Mouse (Mus musculus) thymus, adult 2 months (tissue): Measurements from ENCODE around the gene Lingo1. TPM values are rescaled to one million over a fixed set of nuclear protein-coding genes. Genes with fewer than 3 reads are reported as not detected.

Experiments
- DNase-seq: peaks from one replicate; pipeline ENCODE4 v3.0.0; 2021
- H3K27ac ChIP-seq: fragments of 200-500 bp; 2 replicates; pipeline ENCODE4 v1.5.1; 2012; ENCODE audit warnings: low read length, control low read depth; ENCODE audit not compliant: control insufficient read depth, insufficient read depth
- H3K27me3 ChIP-seq: fragments of 200-500 bp; 2 replicates; pipeline ENCODE4 v1.6.1; 2012; ENCODE audit warnings: mild to moderate bottlenecking, low read length, moderate library complexity, mixed read lengths; ENCODE audit not compliant: control insufficient read depth, insufficient read depth
- H3K36me3 ChIP-seq: fragments of 200-500 bp; 2 replicates; pipeline ENCODE4 v1.6.1; 2012; ENCODE audit warnings: mild to moderate bottlenecking, low read length, moderate library complexity; ENCODE audit not compliant: control insufficient read depth, insufficient read depth
- H3K4me1 ChIP-seq: fragments of 200-500 bp; replicated peaks from 2 replicates; pipeline ENCODE4 v1.6.1; 2012; ENCODE audit warnings: low read length; ENCODE audit not compliant: control insufficient read depth, insufficient read depth
- H3K4me3 ChIP-seq: fragments of 200-500 bp; 2 replicates; pipeline ENCODE4 v1.5.1; 2012; ENCODE audit warnings: mild to moderate bottlenecking, low read length, control low read depth, moderate library complexity; ENCODE audit not compliant: control insufficient read depth, insufficient read depth
- CTCF ChIP-seq: fragments of 200-500 bp; IDR thresholded peaks from 2 replicates; pipeline ENCODE4 v1.5.1; 2012; ENCODE audit warnings: mild to moderate bottlenecking, control low read depth, low read length, moderate library complexity, borderline replicate concordance; ENCODE audit not compliant: control insufficient read depth, poor library complexity, insufficient read depth; ENCODE audit errors: extremely low read depth
- POLR2A ChIP-seq: fragments of 200-500 bp; IDR thresholded peaks from 2 replicates; pipeline ENCODE4 v1.6.1; 2012; ENCODE audit warnings: mild to moderate bottlenecking, low read length, control low read depth, moderate library complexity; ENCODE audit not compliant: control insufficient read depth, poor library complexity, insufficient read depth; ENCODE audit errors: extremely low read depth
- WGBS: fragments of 180-500 bp; shearing (Covaris S2); methylation state at CpG from one replicate; pipeline ENCODE4 v1.1.7; 2018; 5-methylcytosine and 5-hydroxymethylcytosine counted together
- polyA plus RNA-seq: library from polyadenylated mRNA; depleted of rRNA; stranded (reverse); fragments of >200 nt; gene quantifications from 2 replicates; pipeline ENCODE4 v1.2.3, GENCODE M21; 2012

The Lingo1 gene
- polyA plus RNA-seq, 1 experiment = 5.2 TPM

DNA sequence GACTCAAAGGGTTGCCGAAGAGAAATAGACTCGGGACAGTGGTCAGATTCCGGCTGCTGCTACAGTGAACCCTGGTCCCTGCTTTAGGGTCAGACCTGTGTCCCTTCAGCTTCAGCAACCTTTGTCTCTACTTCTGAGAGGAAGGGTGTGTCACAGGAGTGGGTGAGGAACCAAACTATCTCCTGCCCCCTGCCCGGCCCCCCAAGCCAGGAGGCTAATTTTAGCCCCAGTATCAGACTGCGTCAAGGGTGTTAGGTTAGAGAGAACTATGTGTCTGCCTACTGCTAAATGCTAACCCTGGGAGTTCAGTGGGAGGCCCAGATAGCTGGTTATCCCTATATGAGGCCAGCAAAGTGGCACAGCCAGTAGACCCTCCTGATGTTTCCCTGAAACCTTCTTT lies 38.9 kb upstream of the Lingo1 start:
- Histone ChIP-seq H3K27ac (no peak overlapping the region), H3K4me1 (no peaks in the 10 kb centered on the region), H3K4me3 (no peak overlapping the region), H3K27me3 (no peaks in the 10 kb centered on the region), H3K36me3 (no peaks in the 10 kb centered on the region)
- WGBS = 88% methylated on average over 5 of the region's 5 CpGs
- DNase-seq = no peak
- TF ChIP-seq POLR2A (no peak), CTCF (no peak)

- TF ChIP-seq CTCF = no peak
- no peak for TF ChIP-seq POLR2A
- WGBS = 30% methylated on average over 6 of the region's 6 CpGs
- Histone ChIP-seq H3K27me3 (no peaks in the 10 kb centered on the region), H3K4me3 (no peak overlapping the region), H3K36me3 (no peaks in the 10 kb centered on the region), H3K27ac (no peak overlapping the region), H3K4me1 (no peaks in the 10 kb centered on the region)
- no peak for DNase-seq
Measured at GRCm38 (mm10) chr9:56832900-56833299, 36.6 kb upstream of the Lingo1 start.

- Histone ChIP-seq H3K4me1 (no peaks in the 10 kb centered on the region), H3K27me3 (no peaks in the 10 kb centered on the region), H3K4me3 (no peak overlapping the region), H3K36me3 (no peaks in the 10 kb centered on the region), H3K27ac (no peak overlapping the region)
- no peak for TF ChIP-seq POLR2A
- TF ChIP-seq CTCF = no peak
- no peak for DNase-seq
- 83% methylated on average over 3 of the region's 3 CpGs for WGBS
Measured at GRCm38 (mm10) chr9:56831904-56832303, 35.6 kb upstream of the Lingo1 start.

DNA sequence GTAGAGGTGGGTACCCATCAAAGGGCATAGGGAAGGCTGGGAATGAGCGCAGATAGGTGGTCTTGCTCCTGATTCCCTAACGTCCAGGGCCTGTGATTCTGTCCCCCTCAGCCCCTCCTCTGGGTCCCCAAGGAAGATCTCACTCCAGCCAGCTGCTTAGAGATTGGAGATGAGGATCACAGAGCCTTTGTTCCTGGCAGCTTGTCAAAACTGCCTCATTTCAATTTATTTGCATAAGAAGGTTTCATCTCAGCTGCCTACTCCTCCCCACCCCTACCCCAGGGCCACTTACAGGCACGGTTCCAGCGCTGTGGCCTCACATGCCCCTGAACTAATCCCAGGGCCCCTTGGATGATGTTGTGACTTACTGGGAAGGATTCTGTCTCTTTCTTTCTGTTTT lies 33.9 kb upstream of the Lingo1 start:
- Histone ChIP-seq H3K27me3 (peaks cover 4% of the 10 kb centered on the region; the same call in 1 of the 2 replicates), H3K4me3 (no peak overlapping the region), H3K4me1 (no peaks in the 10 kb centered on the region), H3K36me3 (no peaks in the 10 kb centered on the region), H3K27ac (no peak overlapping the region)
- WGBS = 74% methylated on average over 4 of the region's 4 CpGs
- TF ChIP-seq CTCF = no peak
- no peak for TF ChIP-seq POLR2A
- no peak for DNase-seq

- Histone ChIP-seq H3K36me3 (no peaks in the 10 kb centered on the region), H3K27me3 (peaks cover 4% of the 10 kb centered on the region; the same call in 1 of the 2 replicates), H3K4me3 (no peak overlapping the region), H3K27ac (no peak overlapping the region), H3K4me1 (no peaks in the 10 kb centered on the region)
- WGBS = 78% methylated on average over 6 of the region's 6 CpGs
- TF ChIP-seq POLR2A (no peak), CTCF (no peak)
- DNase-seq = no peak
Measured at GRCm38 (mm10) chr9:56828841-56829240, 32.6 kb upstream of the Lingo1 start.

DNA sequence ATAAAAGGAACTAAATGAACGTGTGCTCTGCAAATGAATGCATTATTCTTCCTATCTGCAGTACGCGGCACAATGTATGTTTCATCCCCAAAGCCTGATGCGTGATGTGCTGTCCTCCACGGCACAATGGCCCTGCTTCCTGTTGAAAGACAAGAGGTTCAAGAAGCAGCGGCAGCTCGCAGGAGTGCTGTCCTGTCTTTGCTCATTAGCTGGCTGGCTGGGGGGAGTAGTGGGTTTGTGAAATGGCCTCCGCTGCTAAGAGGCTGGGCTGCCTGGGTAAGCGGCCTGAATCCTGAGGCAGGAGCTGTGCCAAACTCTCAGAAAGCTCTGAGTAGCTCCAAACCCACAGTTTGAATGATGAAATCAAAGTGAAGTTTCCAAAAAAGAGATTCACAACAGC lies 31.9 kb upstream of the Lingo1 start:
- TF ChIP-seq POLR2A = no peak
- TF ChIP-seq CTCF = no peak
- H3K27me3 ChIP-seq = peaks cover 4% of the 10 kb centered on the region; the same call in 1 of the 2 replicates
- no peak overlapping the region for H3K4me3 ChIP-seq

GRCm38 (mm10) chr9:56825476-56826213 lies 29.4 kb upstream of the Lingo1 start:
- 26% methylated on average over 21 of the region's 21 CpGs for WGBS
- peaks cover 4% of the 10 kb centered on the region; the same call in 1 of the 2 replicates for H3K27me3 ChIP-seq
- no peak for DNase-seq
- no peak overlapping the region for H3K27ac ChIP-seq
- H3K4me3 ChIP-seq = no peak overlapping the region
- no peaks in the 10 kb centered on the region for H3K36me3 ChIP-seq
- TF ChIP-seq CTCF = no peak
- TF ChIP-seq POLR2A = no peak
- no peaks in the 10 kb centered on the region for H3K4me1 ChIP-seq

More for the DNA sequence above, 31.9 kb upstream of the Lingo1 start:
- 59% methylated on average over 9 of the region's 9 CpGs for WGBS
- DNase-seq = no peak
- Histone ChIP-seq H3K4me1 (no peaks in the 10 kb centered on the region), H3K36me3 (no peaks in the 10 kb centered on the region), H3K27ac (no peak overlapping the region)
